In the genomic region with DNA sequence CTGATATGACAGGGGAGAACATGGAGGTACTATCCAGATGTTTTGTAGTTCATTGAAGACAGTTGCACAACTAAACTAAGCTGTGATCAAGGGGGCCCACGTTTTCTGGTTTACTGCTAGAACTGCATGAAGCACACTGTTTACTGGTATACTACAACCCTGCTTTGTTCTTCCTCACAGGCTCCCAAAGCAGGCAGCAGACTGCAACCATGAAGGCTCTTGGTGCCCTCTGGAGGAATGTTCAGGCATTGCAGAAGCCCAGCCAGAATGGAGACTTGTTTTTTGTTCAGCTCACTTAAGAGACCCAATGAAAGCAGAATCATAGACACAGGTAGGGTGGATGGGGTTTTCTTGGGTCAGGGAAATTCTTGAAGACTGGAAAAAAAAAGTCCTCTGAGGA, we compare ENCODE assay signal across 8 mouse cellular contexts. TPM values are rescaled to one million over a fixed set of nuclear protein-coding genes. Genes with fewer than 3 reads are reported as not detected.
DNase-seq lines count a peak whose midpoint lies in the region; ATAC-seq lines count a peak whose summit lies in the region.

No protein-coding gene starts in this region.

- no peak overlapping the region for H3K4me2 ChIP-seq in forebrain, embryonic 16.5 days (ENCODE audit: low read length)
- no peak overlapping the region for H3K4me2 ChIP-seq in hindbrain, embryonic 15.5 days
- no peak overlapping the region for H3K4me2 ChIP-seq in midbrain, embryonic 11.5 days

- H3K9ac ChIP-seq in forebrain, embryonic 16.5 days (replicated peaks; ENCODE audit: low read depth, low read length): no peak overlapping the region
- no peak overlapping the region for H3K9ac ChIP-seq in hindbrain, embryonic 15.5 days
- no peak overlapping the region for H3K9ac ChIP-seq in midbrain, embryonic 11.5 days (ENCODE audit: low read length)

- ATAC-seq in forebrain, embryonic 16.5 days: peak; percentile 95
- peak; percentile 86; the same call in 1 of the 2 replicates for ATAC-seq in hindbrain, embryonic 15.5 days (ENCODE audit: low FRiP score, low read depth)
- ATAC-seq in midbrain, embryonic 11.5 days (ENCODE audit: low FRiP score): peak; percentile 82

- no peaks in the 10 kb centered on the region for H3K27me3 ChIP-seq in forebrain, embryonic 16.5 days (replicated peaks; ENCODE audit: control insufficient read depth, insufficient read depth, low read length)
- H3K27me3 ChIP-seq in hindbrain, embryonic 15.5 days: no peaks in the 10 kb centered on the region
- no peaks in the 10 kb centered on the region; the same call in 1 of the 2 replicates for H3K27me3 ChIP-seq in midbrain, embryonic 11.5 days (ENCODE audit: control insufficient read depth, insufficient read depth, low read length)

- DNase-seq in R1 (ENCODE audit: low read depth, low spot score): peak; percentile 58
- peak; percentile 40 for DNase-seq in cerebellum, adult 11 months
- DNase-seq in left cerebral cortex, adult 8-10 months (ENCODE audit: low spot score in 2 of 2): peak; percentile 58 to 73
- DNase-seq in midbrain, embryonic 11.5 days (ENCODE audit: low spot score, missing footprints): peak; percentile 96
- peak; percentile 78 for DNase-seq in right cerebral cortex, postnatal 4 days
- DNase-seq in Muller cell, postnatal 12 days (ENCODE audit: inconsistent ontology term): no peak

- H3K4me3 ChIP-seq in forebrain, embryonic 16.5 days (replicated peaks; ENCODE audit: low read length): no peak overlapping the region
- no peak overlapping the region for H3K4me3 ChIP-seq in hindbrain, embryonic 15.5 days
- no peak overlapping the region for H3K4me3 ChIP-seq in midbrain, embryonic 11.5 days (ENCODE audit: low read depth, low read length)

- WGBS in forebrain, embryonic 16.5 days: 14% methylated on average over 1 of the region's 1 CpGs
- WGBS in hindbrain, embryonic 15.5 days: 5% methylated on average over 1 of the region's 1 CpGs
- 12% methylated on average over 1 of the region's 1 CpGs for WGBS in midbrain, embryonic 11.5 days

- no peak overlapping the region for H3K27ac ChIP-seq in forebrain, embryonic 16.5 days (ENCODE audit: low read length)
- H3K27ac ChIP-seq in hindbrain, embryonic 15.5 days (replicated peaks): no peak overlapping the region
- H3K27ac ChIP-seq in midbrain, embryonic 11.5 days (ENCODE audit: low read depth, low read length): no peak overlapping the region

- H3K4me1 ChIP-seq in forebrain, embryonic 16.5 days (replicated peaks; ENCODE audit: control insufficient read depth, insufficient read depth, low read length): no peaks in the 10 kb centered on the region
- no peaks in the 10 kb centered on the region for H3K4me1 ChIP-seq in hindbrain, embryonic 15.5 days (replicated peaks)
- no peaks in the 10 kb centered on the region for H3K4me1 ChIP-seq in midbrain, embryonic 11.5 days (ENCODE audit: control insufficient read depth, insufficient read depth, low read length)

- H3K36me3 ChIP-seq in forebrain, embryonic 16.5 days (ENCODE audit: control insufficient read depth, insufficient read depth): no peaks in the 10 kb centered on the region
- H3K36me3 ChIP-seq in hindbrain, embryonic 15.5 days: no peaks in the 10 kb centered on the region
- H3K36me3 ChIP-seq in midbrain, embryonic 11.5 days (ENCODE audit: control insufficient read depth, insufficient read depth, low read length): no peaks in the 10 kb centered on the region

- H3K9me3 ChIP-seq in forebrain, embryonic 16.5 days (ENCODE audit: control insufficient read depth, low read length): no peaks in the 10 kb centered on the region
- no peaks in the 10 kb centered on the region for H3K9me3 ChIP-seq in hindbrain, embryonic 15.5 days
- H3K9me3 ChIP-seq in midbrain, embryonic 11.5 days (ENCODE audit: control insufficient read depth, low read length): no peaks in the 10 kb centered on the region

RNA-seq across cellular contexts. Expression of gene Plp1, which starts 2.2 kb away (rescaled TPM):
- 11.6 and 15.9 TPM in 2 replicates for polyA plus RNA-seq in forebrain, embryonic 16.5 days (2015; fragmentation: Nextera tagmentation; extraction: Ambion mirVana)
- polyA plus RNA-seq in hindbrain, embryonic 15.5 days (2015; fragmentation: Nextera tagmentation; extraction: Ambion mirVana): 15.0 and 16.4 TPM in 2 replicates
- 100 to 1,000 TPM; 799 to 917 (median 880) TPM for total RNA-seq in left cerebral cortex, adult 8-10 months (2022)
- 12.8 and 14.0 TPM in 2 replicates for polyA plus RNA-seq in midbrain, embryonic 11.5 days (2014; fragmentation: Nextera tagmentation; extraction: Ambion mirVana)

RNA-seq across cellular contexts. Expression of gene Glra4, which starts 40.3 kb away (rescaled TPM):
- not detected in 2 replicates for polyA plus RNA-seq in forebrain, embryonic 16.5 days (2015; fragmentation: Nextera tagmentation; extraction: Ambion mirVana)
- 0.09 and 0.13 TPM in 2 replicates for polyA plus RNA-seq in hindbrain, embryonic 15.5 days (2015; fragmentation: Nextera tagmentation; extraction: Ambion mirVana)
- total RNA-seq in left cerebral cortex, adult 8-10 months (2022): under 1 TPM; 0.21 to 0.67 (median 0.38) TPM
- 0.10 TPM in 1 of 2 replicates, not detected in the other for polyA plus RNA-seq in midbrain, embryonic 11.5 days (2014; fragmentation: Nextera tagmentation; extraction: Ambion mirVana)

RNA-seq across cellular contexts. Expression of gene Rab9b, which starts 48.3 kb away (rescaled TPM):
- 12.1 and 16.0 TPM in 2 replicates for polyA plus RNA-seq in forebrain, embryonic 16.5 days (2015; fragmentation: Nextera tagmentation; extraction: Ambion mirVana)
- 21.3 and 24.2 TPM in 2 replicates for polyA plus RNA-seq in hindbrain, embryonic 15.5 days (2015; fragmentation: Nextera tagmentation; extraction: Ambion mirVana)
- 10 to 100 TPM; 15.7 to 20.4 (median 17.3) TPM for total RNA-seq in left cerebral cortex, adult 8-10 months (2022)
- 5.3 and 5.4 TPM in 2 replicates for polyA plus RNA-seq in midbrain, embryonic 11.5 days (2014; fragmentation: Nextera tagmentation; extraction: Ambion mirVana)
